In the genomic region with DNA sequence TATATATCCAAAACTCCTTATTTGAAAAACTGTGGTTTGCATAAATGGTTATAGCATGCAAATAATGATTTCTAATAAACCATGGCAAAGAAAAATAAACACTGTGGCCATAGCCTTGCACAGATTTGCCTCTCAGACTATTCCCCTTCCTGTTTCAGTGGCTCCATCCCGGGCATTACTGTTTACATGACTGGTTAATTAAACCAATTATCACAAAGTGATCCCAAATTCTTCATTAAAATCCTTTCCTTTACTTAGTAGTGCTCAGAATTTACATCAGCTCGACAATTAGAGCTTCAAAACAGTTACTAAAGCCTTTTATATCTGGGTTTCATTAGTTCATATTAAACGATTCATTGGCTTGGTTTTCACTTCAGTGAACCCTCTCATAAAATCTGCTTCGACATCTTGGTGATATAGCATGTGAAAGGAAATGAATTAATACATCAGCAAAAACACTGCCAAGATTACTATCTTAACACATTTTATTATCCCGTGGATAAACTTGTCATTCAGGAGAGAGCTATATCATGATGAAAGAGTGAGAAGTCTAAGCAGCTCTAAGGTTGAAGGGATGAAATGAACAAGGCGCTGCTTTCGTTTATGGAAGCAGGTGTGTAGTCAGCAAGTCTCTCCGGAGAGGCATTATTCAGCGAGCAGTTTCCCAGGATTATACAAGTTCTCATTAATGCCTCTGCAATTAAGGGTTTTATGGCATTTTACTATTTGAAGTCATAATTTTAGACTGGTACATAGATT, we compare ENCODE assay signal across 14 mouse cellular contexts.
DNase-seq lines count a peak whose midpoint lies in the region; ATAC-seq and TF ChIP-seq lines count a peak whose summit lies in the region.
"Had no signal": no experiment of that assay in that cellular context is flagged by ENCODE, and none has a peak within 500 bp of the region (broad histone marks: within the 10 kb centered on the region; RNA-seq: fewer than 3 reads in every experiment).

No protein-coding gene starts in this region.

- H3K36me3 ChIP-seq in forebrain, embryonic 11.5 days (ENCODE audit: control insufficient read depth, insufficient read depth, low read length): no peaks in the 10 kb centered on the region
- H3K36me3 ChIP-seq in forebrain, embryonic 10.5 days (replicated peaks): no peaks in the 10 kb centered on the region
- no peaks in the 10 kb centered on the region for H3K36me3 ChIP-seq in midbrain, postnatal 0 days (ENCODE audit: insufficient read depth, low read length)
- H3K36me3 ChIP-seq in midbrain, embryonic 14.5 days (ENCODE audit: control insufficient read depth, insufficient read depth, low read length): no peaks in the 10 kb centered on the region
- H3K36me3 ChIP-seq: embryonic facial prominence, embryonic 12.5 days; liver, embryonic 12.5 days; lung, embryonic 15.5 days had no signal

- no peak for TF ChIP-seq CTCF in midbrain, postnatal 0 days (IDR thresholded peaks at IDR 0.05)

- no peak overlapping the region for H3K9ac ChIP-seq in forebrain, embryonic 11.5 days (ENCODE audit: low read length)
- H3K9ac ChIP-seq in midbrain, postnatal 0 days (replicated peaks; ENCODE audit: low read length, poor library complexity, severe bottlenecking): no peak overlapping the region
- H3K9ac ChIP-seq in midbrain, embryonic 14.5 days (replicated peaks; ENCODE audit: low read length): no peak overlapping the region
- H3K9ac ChIP-seq: embryonic facial prominence, embryonic 12.5 days; liver, embryonic 12.5 days; lung, embryonic 15.5 days had no signal

- H3K27me3 ChIP-seq in forebrain, embryonic 11.5 days (ENCODE audit: control insufficient read depth, insufficient read depth, low read length): no peaks in the 10 kb centered on the region
- H3K27me3 ChIP-seq in forebrain, embryonic 10.5 days (ENCODE audit: poor library complexity, severe bottlenecking): no peaks in the 10 kb centered on the region; the same call in 1 of the 2 replicates
- no peaks in the 10 kb centered on the region for H3K27me3 ChIP-seq in midbrain, postnatal 0 days (ENCODE audit: insufficient read depth, low read length)
- no peaks in the 10 kb centered on the region for H3K27me3 ChIP-seq in midbrain, embryonic 14.5 days (ENCODE audit: control insufficient read depth, insufficient read depth, low read length)
- H3K27me3 ChIP-seq: embryonic facial prominence, embryonic 12.5 days; liver, embryonic 12.5 days; lung, embryonic 15.5 days; megakaryocyte, embryonic 14.5 days had no signal

- H3K27ac ChIP-seq in forebrain, embryonic 11.5 days (ENCODE audit: low read depth, low read length): no peak overlapping the region
- H3K27ac ChIP-seq in forebrain, embryonic 10.5 days: no peak overlapping the region
- H3K27ac ChIP-seq in midbrain, postnatal 0 days (ENCODE audit: low read depth, low read length): no peak overlapping the region
- no peak overlapping the region for H3K27ac ChIP-seq in midbrain, embryonic 14.5 days (replicated peaks; ENCODE audit: low read depth, low read length)
- H3K27ac ChIP-seq: embryonic facial prominence, embryonic 12.5 days; heart, adult 2 months; kidney, postnatal 0 days; liver, embryonic 12.5 days; lung, embryonic 15.5 days had no signal

- H3K4me2 ChIP-seq in forebrain, embryonic 11.5 days (ENCODE audit: low read depth, low read length, severe bottlenecking): no peak overlapping the region
- no peak overlapping the region for H3K4me2 ChIP-seq in midbrain, postnatal 0 days (ENCODE audit: low read depth, low read length, poor library complexity, severe bottlenecking)
- no peak overlapping the region for H3K4me2 ChIP-seq in midbrain, embryonic 14.5 days (ENCODE audit: low read length)
- H3K4me2 ChIP-seq: embryonic facial prominence, embryonic 12.5 days; liver, embryonic 12.5 days; lung, embryonic 15.5 days had no signal

- H3K4me3 ChIP-seq in forebrain, embryonic 11.5 days (ENCODE audit: low read depth, low read length): no peak overlapping the region
- no peak overlapping the region for H3K4me3 ChIP-seq in forebrain, embryonic 10.5 days
- H3K4me3 ChIP-seq in midbrain, postnatal 0 days (ENCODE audit: low read depth, low read length): no peak overlapping the region
- H3K4me3 ChIP-seq in midbrain, embryonic 14.5 days (replicated peaks; ENCODE audit: low read depth, low read length): no peak overlapping the region
- H3K4me3 ChIP-seq: embryonic facial prominence, embryonic 12.5 days; heart, adult 2 months; liver, embryonic 12.5 days; lung, embryonic 15.5 days; megakaryocyte, embryonic 14.5 days; myocyte had no signal

- 56% methylated on average over 9 of the region's 9 CpGs for WGBS in forebrain, embryonic 11.5 days
- WGBS in forebrain, embryonic 10.5 days: 73% methylated on average over 9 of the region's 9 CpGs
- 57% methylated on average over 9 of the region's 9 CpGs for WGBS in midbrain, postnatal 0 days
- WGBS in midbrain, embryonic 14.5 days: 70% methylated on average over 9 of the region's 9 CpGs

- H3K9me3 ChIP-seq in forebrain, embryonic 11.5 days (ENCODE audit: control insufficient read depth, low read length): no peaks in the 10 kb centered on the region
- H3K9me3 ChIP-seq in forebrain, embryonic 10.5 days: no peaks in the 10 kb centered on the region
- H3K9me3 ChIP-seq in midbrain, postnatal 0 days (ENCODE audit: low read length): no peaks in the 10 kb centered on the region
- H3K9me3 ChIP-seq in midbrain, embryonic 14.5 days (ENCODE audit: control insufficient read depth, low read length): no peaks in the 10 kb centered on the region
- H3K9me3 ChIP-seq: embryonic facial prominence, embryonic 12.5 days; liver, embryonic 12.5 days; lung, embryonic 15.5 days; megakaryocyte, embryonic 14.5 days had no signal

- H3K4me1 ChIP-seq in forebrain, embryonic 11.5 days (replicated peaks; ENCODE audit: control insufficient read depth, insufficient read depth, low read length): no peaks in the 10 kb centered on the region
- H3K4me1 ChIP-seq in forebrain, embryonic 10.5 days: no peaks in the 10 kb centered on the region
- H3K4me1 ChIP-seq in midbrain, postnatal 0 days (ENCODE audit: insufficient read depth, low read length): no peaks in the 10 kb centered on the region
- H3K4me1 ChIP-seq in midbrain, embryonic 14.5 days (ENCODE audit: control insufficient read depth, insufficient read depth, low read length): no peaks in the 10 kb centered on the region
- H3K4me1 ChIP-seq: embryonic facial prominence, embryonic 12.5 days; liver, embryonic 12.5 days; lung, embryonic 15.5 days; megakaryocyte, embryonic 14.5 days had no signal

- ATAC-seq in forebrain, embryonic 11.5 days (replicated peaks; ENCODE audit: low FRiP score): peak; percentile 65; the same call in 1 of the 2 replicates
- ATAC-seq in midbrain, postnatal 0 days (ENCODE audit: low FRiP score): no peak
- ATAC-seq in midbrain, embryonic 14.5 days (ENCODE audit: low FRiP score, low TSS enrichment): no peak
- ATAC-seq: liver, embryonic 12.5 days had no signal

- DNase-seq in forebrain, embryonic 11.5 days (ENCODE audit: low spot score): no peak
- no peak for DNase-seq in forebrain, embryonic 10.5 days (ENCODE audit: extremely low spot score, low spot score)
- DNase-seq in midbrain, postnatal 0 days (ENCODE audit: low spot score): peak; percentile 26
- no peak for DNase-seq in midbrain, embryonic 14.5 days
- DNase-seq in hindlimb bud, embryonic 11.5 days (ENCODE audit: extremely low spot score, low read depth, low spot score): peak; percentile 30
- no peak for DNase-seq in right cerebral cortex, postnatal 4 days
- no peak for DNase-seq in ovary, postnatal 10 days (ENCODE audit: low spot score)
- DNase-seq: heart, adult 2 months had no signal

Comparison
In these comparisons a context has a peak if more than half of its experiments do, and no peak if none do; other contexts are left out.
1. DNase-seq: peak in midbrain, postnatal 0 days (single experiment) and hindlimb bud, embryonic 11.5 days (single experiment); none in forebrain, embryonic 11.5 days (single experiment), forebrain, embryonic 10.5 days (single experiment), midbrain, embryonic 14.5 days (single experiment), right cerebral cortex, postnatal 4 days (single experiment) and ovary, postnatal 10 days (single experiment).